Mouse (Mus musculus) heart, embryonic 11.5 days (tissue): ENCODE data around the gene Gm17657. TPM values are rescaled to one million over a fixed set of nuclear protein-coding genes. Genes with fewer than 3 reads are reported as not detected.

Source experiments
- ATAC-seq: fragments of 200-750 bp; cut with Nextera tagmentation; replicated peaks from 2 replicates; pipeline ENCODE4 v1.8.0; 2017; ENCODE audit warnings: moderate library complexity; ENCODE audit not compliant: insufficient number of reproducible peaks, low FRiP score, low TSS enrichment
- H3K27ac ChIP-seq: fragments of 300-500 bp; sonication (generic); 2 replicates; pipeline ENCODE4 v1.5.1; 2014; ENCODE audit warnings: mild to moderate bottlenecking, low read depth, low read length
- H3K27me3 ChIP-seq: fragments of 300-500 bp; sonication (generic); 2 replicates; pipeline ENCODE4 v1.6.1; 2014; ENCODE audit warnings: mild to moderate bottlenecking, low read length, mixed read lengths; ENCODE audit not compliant: control insufficient read depth, insufficient read depth
- H3K36me3 ChIP-seq: fragments of 300-500 bp; sonication (generic); 2 replicates; pipeline ENCODE4 v1.6.1; 2014; ENCODE audit warnings: mild to moderate bottlenecking, low read length, moderate library complexity, mixed read lengths; ENCODE audit not compliant: control insufficient read depth, insufficient read depth
- H3K4me1 ChIP-seq: fragments of 300-500 bp; sonication (generic); 2 replicates; pipeline ENCODE4 v1.6.1; 2014; ENCODE audit warnings: low read length; ENCODE audit not compliant: control insufficient read depth, insufficient read depth
- H3K4me2 ChIP-seq: fragments of 300-500 bp; sonication (generic); 2 replicates; pipeline ENCODE4 v1.6.1; 2014; ENCODE audit warnings: mild to moderate bottlenecking, moderate library complexity
- H3K4me3 ChIP-seq: fragments of 300-500 bp; sonication (generic); 2 replicates; pipeline ENCODE4 v1.5.1; 2014; ENCODE audit warnings: low read depth, low read length
- H3K9ac ChIP-seq: fragments of 300-500 bp; sonication (generic); 2 replicates; pipeline ENCODE4 v1.6.1; 2014; ENCODE audit warnings: mild to moderate bottlenecking, low read depth, low read length, moderate library complexity
- H3K9me3 ChIP-seq: fragments of 300-500 bp; sonication (generic); replicated peaks from 2 replicates; pipeline ENCODE4 v1.6.1; 2016; ENCODE audit warnings: low read length; ENCODE audit not compliant: control insufficient read depth
- WGBS: fragments of 180-500 bp; shearing (Covaris S2); extraction: QIAGEN DNeasy Blood & Tissue Kit; methylation state at CpG from one replicate; pipeline ENCODE4 v1.1.7; 2014; ENCODE audit not compliant: insufficient replicate concordance; 5-methylcytosine and 5-hydroxymethylcytosine counted together
- polyA plus RNA-seq: library from polyadenylated mRNA; unstranded; fragments of >200 nt; fragmentation: Nextera tagmentation; extraction: Ambion mirVana; gene quantifications from 2 replicates; pipeline ENCODE4 v1.2.1, GENCODE M21; 2014

Gene Gm17657
- polyA plus RNA-seq, result not detected in 2 replicates

GRCm38 (mm10) chr17:29549543-29550428, at the start of gene Gm17657, which contains the start of gene Tbc1d22b:
Gene Gm17657 (minus strand): TSS chr17:29549638.
Gene Tbc1d22b (plus strand): TSS chr17:29549785.
- H3K4me3 ChIP-seq, result peak within 1 kb of the TSS; percentile 95
- H3K27ac ChIP-seq, result peak within 1 kb of the TSS; percentile 64
- peak; percentile 98 for ATAC-seq
- peak within 1 kb of the TSS; percentile 97 for H3K4me2 ChIP-seq
- H3K9me3 ChIP-seq, result no peaks in the 10 kb centered on the region
- H3K27me3 ChIP-seq, result no peaks in the 10 kb centered on the region
- peak within 1 kb of the TSS; percentile 94 for H3K9ac ChIP-seq
- under 1% methylated on average over 43 of the region's 44 CpGs for WGBS
- peaks cover 16% of the 10 kb centered on the region for H3K4me1 ChIP-seq
- no peaks in the 10 kb centered on the region for H3K36me3 ChIP-seq

- Histone ChIP-seq H3K27me3 (no peaks in the 10 kb centered on the region), H3K27ac (no peak overlapping the region), H3K4me1 (peaks cover 15% of the 10 kb centered on the region), H3K9ac (no peak overlapping the region), H3K36me3 (peaks cover 3% of the 10 kb centered on the region; the same call in 1 of the 2 replicates), H3K4me2 (no peak overlapping the region), H3K9me3 (no peaks in the 10 kb centered on the region), H3K4me3 (no peak overlapping the region)
- WGBS, result 90% methylated on average over 14 of the region's 14 CpGs
- ATAC-seq, result no peak
These were observed 49.6 kb upstream of the Gm17657 start for GRCm38 (mm10) chr17:29599051-29599450.

GRCm38 (mm10) chr17:29596771-29597132, 47.3 kb upstream of the Gm17657 start:
- no peak for ATAC-seq
- Histone ChIP-seq H3K27ac (no peak overlapping the region), H3K4me3 (no peak overlapping the region), H3K4me1 (peaks cover 15% of the 10 kb centered on the region), H3K27me3 (no peaks in the 10 kb centered on the region), H3K36me3 (no peaks in the 10 kb centered on the region; the same call in 1 of the 2 replicates), H3K9me3 (no peaks in the 10 kb centered on the region), H3K4me2 (no peak overlapping the region), H3K9ac (no peak overlapping the region)
- WGBS, result 87% methylated on average over 13 of the region's 13 CpGs

- H3K4me2 ChIP-seq, result no peak overlapping the region
- H3K4me1 ChIP-seq, result peaks cover 10% of the 10 kb centered on the region
- ATAC-seq, result no peak
- H3K9ac ChIP-seq, result no peak overlapping the region
- no peaks in the 10 kb centered on the region for H3K9me3 ChIP-seq
- no peaks in the 10 kb centered on the region; the same call in 1 of the 2 replicates for H3K36me3 ChIP-seq
- no peaks in the 10 kb centered on the region for H3K27me3 ChIP-seq
- 77% methylated on average over 15 of the region's 15 CpGs for WGBS
- no peak overlapping the region for H3K4me3 ChIP-seq
- no peak overlapping the region for H3K27ac ChIP-seq
These were observed 46.7 kb upstream of the Gm17657 start for GRCm38 (mm10) chr17:29595891-29596770.

GRCm38 (mm10) chr17:29589221-29589898, 39.9 kb upstream of the Gm17657 start:
- Histone ChIP-seq H3K27ac (0 out of 2 replicates have a peak overlapping the region, but pooled peaks have one; percentile 12), H3K9me3 (no peaks in the 10 kb centered on the region), H3K4me3 (no peak overlapping the region), H3K27me3 (no peaks in the 10 kb centered on the region), H3K4me1 (peaks cover 11% of the 10 kb centered on the region), H3K4me2 (no peak overlapping the region), H3K36me3 (0 out of 2 replicates have a peak, but pooled peaks cover 2% of the 10 kb centered on the region), H3K9ac (no peak overlapping the region)
- 54% methylated on average over 11 of the region's 11 CpGs for WGBS
- ATAC-seq, result no peak

GRCm38 (mm10) chr17:29586921-29587320, 37.5 kb upstream of the Gm17657 start:
- Histone ChIP-seq H3K27me3 (no peaks in the 10 kb centered on the region), H3K9me3 (no peaks in the 10 kb centered on the region), H3K36me3 (peaks cover 6% of the 10 kb centered on the region; the same call in 1 of the 2 replicates), H3K4me1 (peaks cover 11% of the 10 kb centered on the region), H3K9ac (no peak overlapping the region), H3K4me3 (no peak overlapping the region), H3K27ac (no peak overlapping the region), H3K4me2 (no peak overlapping the region)
- ATAC-seq, result no peak
- WGBS, result 77% methylated on average over 9 of the region's 9 CpGs

- H3K4me1 ChIP-seq, result peaks cover 11% of the 10 kb centered on the region
- no peak overlapping the region for H3K27ac ChIP-seq
- no peak overlapping the region for H3K4me2 ChIP-seq
- H3K4me3 ChIP-seq, result no peak overlapping the region
- ATAC-seq, result 0 out of 2 replicates have a peak, but pooled peaks have one; percentile 14
- no peaks in the 10 kb centered on the region for H3K9me3 ChIP-seq
- no peaks in the 10 kb centered on the region for H3K27me3 ChIP-seq
- 91% methylated on average over 6 of the region's 6 CpGs for WGBS
- H3K9ac ChIP-seq, result no peak overlapping the region
- peaks cover 6% of the 10 kb centered on the region for H3K36me3 ChIP-seq
These were observed 36.0 kb upstream of the Gm17657 start for GRCm38 (mm10) chr17:29585446-29585845.

- H3K4me1 ChIP-seq, result peaks cover 9% of the 10 kb centered on the region
- no peak overlapping the region for H3K4me2 ChIP-seq
- 85% methylated on average over 3 of the region's 3 CpGs for WGBS
- H3K4me3 ChIP-seq, result no peak overlapping the region
- H3K27ac ChIP-seq, result no peak overlapping the region
- H3K36me3 ChIP-seq, result peaks cover 7% of the 10 kb centered on the region
- no peaks in the 10 kb centered on the region for H3K9me3 ChIP-seq
- ATAC-seq, result no peak
- no peak overlapping the region for H3K9ac ChIP-seq
- no peaks in the 10 kb centered on the region for H3K27me3 ChIP-seq
These were observed 35.3 kb upstream of the Gm17657 start for GRCm38 (mm10) chr17:29584737-29585136.
